Mouse (Mus musculus): ENCODE measurements around the gene Pid1.

GRCm38 (mm10) chr1:84321327-84321726 lies 42.7 kb downstream of the Pid1 start:
- TF ChIP-seq CTCF (IDR thresholded peaks at IDR 0.05; ENCODE audit: insufficient read depth, low read length) = no peak
- TF ChIP-seq POLR2A (IDR thresholded peaks at IDR 0.05; ENCODE audit: borderline replicate concordance, extremely low read depth, low read depth, low read length) = no peak

All from lung, adult 2 months (tissue).